9 mouse cellular contexts compared by ENCODE assay signal in genomic region chr5:122653446-122654267, GRCm38 (mm10). TPM values are rescaled to one million over a fixed set of nuclear protein-coding genes. Genes with fewer than 3 reads are reported as not detected.
DNase-seq lines count a peak whose midpoint lies in the region; ATAC-seq and TF ChIP-seq lines count a peak whose summit lies in the region.
"Had no signal": no experiment of that assay in that cellular context is flagged by ENCODE, and none has a peak within 500 bp of the region (broad histone marks: within the 10 kb centered on the region; RNA-seq: fewer than 3 reads in every experiment).

No protein-coding gene starts in this region.

- peak; percentile 83 for DNase-seq in 416B (ENCODE audit: low read depth)
- peak; percentile 85 for DNase-seq in cerebellum, adult 11-12 months
- DNase-seq in spleen, adult 18-20 months, result no peak
- DNase-seq: liver, embryonic 13.5 days had no signal

- no peaks in the 10 kb centered on the region for H3K9me3 ChIP-seq in intestine, embryonic 15.5 days
- H3K9me3 ChIP-seq in intestine, postnatal 0 days (ENCODE audit: control insufficient read depth), result no peaks in the 10 kb centered on the region
- H3K9me3 ChIP-seq in forebrain, embryonic 15.5 days, result no peaks in the 10 kb centered on the region
- no peaks in the 10 kb centered on the region for H3K9me3 ChIP-seq in liver, embryonic 12.5 days (replicated peaks)
- H3K9me3 ChIP-seq in stomach, embryonic 14.5 days (ENCODE audit: control insufficient read depth, low read depth, low read length), result no peaks in the 10 kb centered on the region
- H3K9me3 ChIP-seq: liver, embryonic 13.5 days had no signal

- 0 out of 2 replicates have a peak overlapping the region, but pooled peaks have one; percentile 36 for H3K27ac ChIP-seq in intestine, embryonic 15.5 days
- no peak overlapping the region for H3K27ac ChIP-seq in intestine, postnatal 0 days (ENCODE audit: low read depth, low read length)
- peak overlapping the region; percentile 75 for H3K27ac ChIP-seq in forebrain, embryonic 15.5 days (replicated peaks)
- peak overlapping the region; percentile 8; the same call in 1 of the 2 replicates for H3K27ac ChIP-seq in liver, embryonic 12.5 days
- H3K27ac ChIP-seq in stomach, embryonic 14.5 days (ENCODE audit: low read length), result no peak overlapping the region; the same call in 1 of the 2 replicates
- H3K27ac ChIP-seq: liver, embryonic 13.5 days had no signal

- H3K4me1 ChIP-seq in intestine, embryonic 15.5 days (replicated peaks), result peaks cover 11% of the 10 kb centered on the region
- H3K4me1 ChIP-seq in intestine, postnatal 0 days (replicated peaks; ENCODE audit: control insufficient read depth, insufficient read depth, low read length), result no peaks in the 10 kb centered on the region
- H3K4me1 ChIP-seq in forebrain, embryonic 15.5 days, result peaks cover 15% of the 10 kb centered on the region
- H3K4me1 ChIP-seq in liver, embryonic 12.5 days, result peaks cover 51% of the 10 kb centered on the region
- peaks cover 23% of the 10 kb centered on the region for H3K4me1 ChIP-seq in stomach, embryonic 14.5 days (ENCODE audit: control insufficient read depth, insufficient read depth, low read length)

- no peaks in the 10 kb centered on the region for H3K36me3 ChIP-seq in intestine, embryonic 15.5 days
- no peaks in the 10 kb centered on the region for H3K36me3 ChIP-seq in intestine, postnatal 0 days (ENCODE audit: control insufficient read depth, insufficient read depth)
- H3K36me3 ChIP-seq in forebrain, embryonic 15.5 days, result no peaks in the 10 kb centered on the region
- no peaks in the 10 kb centered on the region for H3K36me3 ChIP-seq in liver, embryonic 12.5 days
- no peaks in the 10 kb centered on the region for H3K36me3 ChIP-seq in stomach, embryonic 14.5 days (ENCODE audit: control insufficient read depth, insufficient read depth, low read length)
- H3K36me3 ChIP-seq: liver, embryonic 13.5 days had no signal

- H3K4me3 ChIP-seq in intestine, embryonic 15.5 days (replicated peaks), result no peak overlapping the region
- H3K4me3 ChIP-seq in intestine, postnatal 0 days (ENCODE audit: low read depth, low read length), result no peak overlapping the region
- H3K4me3 ChIP-seq in forebrain, embryonic 15.5 days, result no peak overlapping the region
- no peak overlapping the region for H3K4me3 ChIP-seq in liver, embryonic 12.5 days
- H3K4me3 ChIP-seq in stomach, embryonic 14.5 days (ENCODE audit: low read depth, low read length), result no peak overlapping the region
- H3K4me3 ChIP-seq: liver, embryonic 13.5 days had no signal

- WGBS in intestine, embryonic 15.5 days, result 56% methylated on average over 15 of the region's 15 CpGs
- 75% methylated on average over 15 of the region's 15 CpGs for WGBS in intestine, postnatal 0 days
- WGBS in forebrain, embryonic 15.5 days, result 11% methylated on average over 15 of the region's 15 CpGs
- 46% methylated on average over 15 of the region's 15 CpGs for WGBS in liver, embryonic 12.5 days (ENCODE audit: insufficient replicate concordance)
- 43% methylated on average over 15 of the region's 15 CpGs for WGBS in stomach, embryonic 14.5 days

- no peak for TF ChIP-seq CTCF in intestine, postnatal 0 days (IDR thresholded peaks at IDR 0.05; ENCODE audit: low read depth)

- H3K9ac ChIP-seq in intestine, embryonic 15.5 days, result no peak overlapping the region
- no peak overlapping the region for H3K9ac ChIP-seq in intestine, postnatal 0 days (ENCODE audit: low read depth, low read length)
- H3K9ac ChIP-seq in forebrain, embryonic 15.5 days (replicated peaks), result no peak overlapping the region
- H3K9ac ChIP-seq in liver, embryonic 12.5 days, result no peak overlapping the region
- no peak overlapping the region for H3K9ac ChIP-seq in stomach, embryonic 14.5 days (replicated peaks; ENCODE audit: low read depth, low read length)

- no peaks in the 10 kb centered on the region for H3K27me3 ChIP-seq in intestine, embryonic 15.5 days (replicated peaks)
- H3K27me3 ChIP-seq in intestine, postnatal 0 days (replicated peaks; ENCODE audit: control insufficient read depth, insufficient read depth, low read length), result no peaks in the 10 kb centered on the region
- no peaks in the 10 kb centered on the region for H3K27me3 ChIP-seq in forebrain, embryonic 15.5 days
- H3K27me3 ChIP-seq in liver, embryonic 12.5 days (replicated peaks), result peaks cover 17% of the 10 kb centered on the region
- no peaks in the 10 kb centered on the region for H3K27me3 ChIP-seq in stomach, embryonic 14.5 days (ENCODE audit: control insufficient read depth, insufficient read depth, low read length)

- ATAC-seq in intestine, embryonic 15.5 days, result peak; percentile 34; the same call in 1 of the 2 replicates
- no peak for ATAC-seq in intestine, postnatal 0 days
- peak; percentile 67 for ATAC-seq in forebrain, embryonic 15.5 days (replicated peaks)
- no peak for ATAC-seq in liver, embryonic 12.5 days
- peak; percentile 53; the same call in 1 of the 2 replicates for ATAC-seq in stomach, embryonic 14.5 days (ENCODE audit: insufficient number of reproducible peaks, insufficient read depth, low FRiP score, low read depth)

- no peak overlapping the region for H3K4me2 ChIP-seq in intestine, embryonic 15.5 days (replicated peaks)
- H3K4me2 ChIP-seq in intestine, postnatal 0 days (replicated peaks; ENCODE audit: low read depth), result no peak overlapping the region
- H3K4me2 ChIP-seq in forebrain, embryonic 15.5 days (replicated peaks), result no peak overlapping the region
- no peak overlapping the region; the same call in 1 of the 2 replicates for H3K4me2 ChIP-seq in liver, embryonic 12.5 days
- no peak overlapping the region for H3K4me2 ChIP-seq in stomach, embryonic 14.5 days (replicated peaks; ENCODE audit: low read depth, low read length)

RNA-seq across cellular contexts. Expression of gene P2rx7, which starts 9.9 kb away (rescaled TPM):
- 2.5 and 3.2 TPM in 2 replicates for polyA plus RNA-seq in intestine, embryonic 15.5 days (2015; fragmentation: Nextera tagmentation; extraction: Ambion mirVana)
- 1.6 and 2.7 TPM in 2 replicates for polyA plus RNA-seq in intestine, postnatal 0 days (2015; fragmentation: Nextera tagmentation; extraction: Ambion mirVana)
- 1.4 and 1.8 TPM in 2 replicates for polyA plus RNA-seq in forebrain, embryonic 15.5 days (2015; fragmentation: Nextera tagmentation; extraction: Ambion mirVana)
- polyA plus RNA-seq in liver, embryonic 12.5 days (2016; fragmentation: Nextera tagmentation; extraction: Ambion mirVana), result 1.1 and 1.2 TPM in 2 replicates
- 1.9 and 2.9 TPM in 2 replicates for polyA plus RNA-seq in stomach, embryonic 14.5 days (2014; fragmentation: Nextera tagmentation; extraction: Ambion mirVana)

RNA-seq across cellular contexts. Expression of gene Ift81, which starts 39.3 kb away (rescaled TPM):
- 23.1 and 28.8 TPM in 2 replicates for polyA plus RNA-seq in intestine, embryonic 15.5 days (2015; fragmentation: Nextera tagmentation; extraction: Ambion mirVana)
- 10.2 and 11.7 TPM in 2 replicates for polyA plus RNA-seq in intestine, postnatal 0 days (2015; fragmentation: Nextera tagmentation; extraction: Ambion mirVana)
- polyA plus RNA-seq in forebrain, embryonic 15.5 days (2015; fragmentation: Nextera tagmentation; extraction: Ambion mirVana), result 64.3 and 67.0 TPM in 2 replicates
- 4.6 and 7.0 TPM in 2 replicates for polyA plus RNA-seq in liver, embryonic 12.5 days (2016; fragmentation: Nextera tagmentation; extraction: Ambion mirVana)
- 49.9 and 50.8 TPM in 2 replicates for polyA plus RNA-seq in stomach, embryonic 14.5 days (2014; fragmentation: Nextera tagmentation; extraction: Ambion mirVana)

RNA-seq across cellular contexts. Expression of gene P2rx4, which starts 53.7 kb away (rescaled TPM):
- polyA plus RNA-seq in intestine, embryonic 15.5 days (2015; fragmentation: Nextera tagmentation; extraction: Ambion mirVana), result 38.2 and 39.6 TPM in 2 replicates
- 90.3 and 104 TPM in 2 replicates for polyA plus RNA-seq in intestine, postnatal 0 days (2015; fragmentation: Nextera tagmentation; extraction: Ambion mirVana)
- 8.8 and 9.4 TPM in 2 replicates for polyA plus RNA-seq in forebrain, embryonic 15.5 days (2015; fragmentation: Nextera tagmentation; extraction: Ambion mirVana)
- polyA plus RNA-seq in liver, embryonic 12.5 days (2016; fragmentation: Nextera tagmentation; extraction: Ambion mirVana), result 25.6 and 27.1 TPM in 2 replicates
- 20.7 and 21.1 TPM in 2 replicates for polyA plus RNA-seq in stomach, embryonic 14.5 days (2014; fragmentation: Nextera tagmentation; extraction: Ambion mirVana)

Comparison
In these comparisons a context has a peak if more than half of its experiments do, and no peak if none do; other contexts are left out.
1. ATAC-seq: peak in intestine, embryonic 15.5 days (single experiment), forebrain, embryonic 15.5 days (single experiment) and stomach, embryonic 14.5 days (single experiment); none in intestine, postnatal 0 days (single experiment) and liver, embryonic 12.5 days (single experiment).
2. H3K27ac ChIP-seq: peak in intestine, embryonic 15.5 days (single experiment), forebrain, embryonic 15.5 days (single experiment) and liver, embryonic 12.5 days (single experiment); none in intestine, postnatal 0 days (single experiment) and stomach, embryonic 14.5 days (single experiment).
3. DNase-seq: peak in 416B (single experiment) and cerebellum, adult 11-12 months (single experiment); none in spleen, adult 18-20 months (0 of 2).